Mouse (Mus musculus) hindbrain, embryonic 13.5 days (tissue): ENCODE measurements around the gene Hist1h2ao. TPM values are rescaled to one million over a fixed set of nuclear protein-coding genes. Genes with fewer than 3 reads are reported as not detected.
A peak's percentile ranks its signal among the peaks of the same experiment; 100 is the strongest.
"Not testable (repeated sequence)": the region's sequence is repeated elsewhere in the genome, so short reads cannot be mapped to it uniquely, and the experiment has no call there.

Experiments used
- ATAC-seq: fragments of 200-750 bp; cut with Nextera tagmentation; 2 replicates; pipeline ENCODE4 v1.8.0; 2017; ENCODE audit warnings: moderate TSS enrichment; ENCODE audit not compliant: low FRiP score
- H3K27ac ChIP-seq: fragments of 300-500 bp; sonication (generic); 2 replicates; pipeline ENCODE4 v1.5.1; 2015; ENCODE audit warnings: inconsistent platforms, mild to moderate bottlenecking, moderate library complexity
- H3K27me3 ChIP-seq: fragments of 300-500 bp; sonication (generic); 2 replicates; pipeline ENCODE4 v1.6.1; 2015; ENCODE audit warnings: mild to moderate bottlenecking, inconsistent platforms
- H3K36me3 ChIP-seq: fragments of 300-500 bp; sonication (generic); 2 replicates; pipeline ENCODE4 v1.6.1; 2015; ENCODE audit warnings: mild to moderate bottlenecking, inconsistent platforms
- H3K4me1 ChIP-seq: fragments of 300-500 bp; sonication (generic); replicated peaks from 2 replicates; pipeline ENCODE4 v1.6.1; 2015; ENCODE audit warnings: inconsistent platforms
- H3K4me2 ChIP-seq: fragments of 300-500 bp; sonication (generic); 2 replicates; pipeline ENCODE4 v1.6.1; 2015; ENCODE audit warnings: inconsistent platforms, mild to moderate bottlenecking, moderate library complexity
- H3K4me3 ChIP-seq: fragments of 300-500 bp; sonication (generic); 2 replicates; pipeline ENCODE4 v1.5.1; 2015; ENCODE audit warnings: mild to moderate bottlenecking, inconsistent platforms
- H3K9ac ChIP-seq: fragments of 300-500 bp; sonication (generic); 2 replicates; pipeline ENCODE4 v1.6.1; 2015; ENCODE audit warnings: mild to moderate bottlenecking, inconsistent platforms
- H3K9me3 ChIP-seq: fragments of 300-500 bp; sonication (generic); 2 replicates; pipeline ENCODE4 v1.6.1; 2016; ENCODE audit warnings: inconsistent platforms
- WGBS: fragments of 180-500 bp; shearing (Covaris S2); methylation state at CpG from one replicate; pipeline ENCODE4 v1.1.7; 2015; 5-methylcytosine and 5-hydroxymethylcytosine counted together
- polyA plus RNA-seq: library from polyadenylated mRNA; unstranded; fragments of >200 nt; fragmentation: Nextera tagmentation; extraction: Ambion mirVana; gene quantifications from 2 replicates; pipeline ENCODE4 v1.2.1, GENCODE M21; 2015

Gene Hist1h2ao
- not detected in 2 replicates for polyA plus RNA-seq

DNA sequence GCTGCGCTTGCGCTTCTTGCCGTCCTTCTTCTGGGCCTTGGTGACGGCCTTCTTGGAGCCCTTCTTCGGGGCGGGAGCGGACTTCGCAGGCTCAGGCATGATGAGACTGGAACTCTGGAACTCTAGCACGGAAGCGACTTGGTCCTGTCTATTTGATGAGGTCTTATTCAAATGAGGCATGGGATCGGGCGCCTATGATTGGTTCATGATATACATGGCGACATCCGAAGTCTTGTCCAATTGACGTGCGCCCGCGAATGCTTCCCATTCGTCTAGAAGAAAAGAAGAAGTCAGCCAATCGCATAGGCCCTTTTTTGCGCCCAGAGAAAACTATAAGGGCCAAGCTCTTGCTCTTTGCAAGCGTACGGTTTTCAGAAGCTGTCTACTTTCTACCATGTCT lies at the start of gene Hist1h2ao, which contains the start of gene Hist1h2bq:
Gene Hist1h2ao (plus strand): TSS at position 393 of the 400 bp plus-strand sequence.
Gene Hist1h2bq (minus strand): TSS at position 125 of the 400 bp plus-strand sequence.
- H3K27me3 ChIP-seq, H3K9ac ChIP-seq, H3K4me1 ChIP-seq, H3K4me3 ChIP-seq, H3K36me3 ChIP-seq, H3K4me2 ChIP-seq, H3K9me3 ChIP-seq, H3K27ac ChIP-seq: not testable (repeated sequence)
- ATAC-seq, result peak; percentile 98
- WGBS, result no CpG with 5 or more reads among the region's 23 CpGs

DNA sequence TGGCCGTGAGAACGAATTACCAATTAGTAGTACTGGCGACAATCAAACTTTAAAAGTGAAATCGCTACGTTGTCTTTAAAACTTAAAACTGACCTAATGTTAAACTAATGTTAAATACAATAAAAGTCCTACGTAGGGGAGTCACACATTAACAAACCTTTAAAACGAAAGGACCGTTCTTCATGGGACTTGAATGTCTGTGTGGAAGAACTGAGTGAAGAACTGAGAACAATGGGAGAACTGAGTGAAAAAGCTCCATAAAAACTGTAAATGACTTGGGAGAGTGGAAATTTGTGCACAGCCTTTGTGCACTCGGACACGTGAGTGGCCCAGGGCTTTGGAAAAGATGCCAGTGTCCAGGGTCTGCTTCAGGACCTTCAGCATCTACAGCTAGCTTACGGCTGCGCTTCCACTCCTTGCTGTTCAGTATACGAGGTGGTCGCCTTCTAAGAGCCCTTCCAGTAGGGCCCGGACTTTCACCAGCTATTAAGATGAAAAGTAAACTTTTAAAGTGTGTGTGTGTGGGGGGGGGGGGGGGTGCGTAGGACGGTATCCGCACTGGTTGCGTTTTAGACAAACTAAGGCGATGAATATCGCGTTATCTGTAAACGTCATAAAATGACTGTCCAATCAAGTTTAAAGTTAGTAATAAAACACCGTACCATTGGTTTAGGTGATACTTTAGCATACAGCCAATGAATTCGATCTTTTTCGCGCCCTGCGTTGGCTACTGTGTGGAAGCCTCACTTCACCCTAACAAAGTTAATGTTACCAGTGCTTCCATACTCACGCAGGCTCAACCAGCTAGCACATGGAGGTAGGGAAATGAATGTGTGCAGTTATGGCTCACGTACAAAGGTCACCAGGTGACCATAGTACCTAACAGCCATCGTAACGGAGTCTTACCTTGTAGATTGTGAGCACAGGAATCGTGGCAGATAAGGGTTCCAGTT lies 31.2 kb upstream of the Hist1h2ao start:
- Histone ChIP-seq H3K27me3 (0 out of 2 replicates have a peak, but pooled peaks cover 3% of the 10 kb centered on the region), H3K9ac (peak overlapping the region; percentile 76), H3K27ac (peak overlapping the region; percentile 72), H3K4me3 (peak overlapping the region; percentile 54), H3K9me3 (no peaks in the 10 kb centered on the region), H3K36me3 (no peaks in the 10 kb centered on the region), H3K4me2 (peak overlapping the region; percentile 90), H3K4me1 (peaks cover 25% of the 10 kb centered on the region)
- WGBS, result 4% methylated on average over 33 of the region's 33 CpGs
- ATAC-seq, result peak; percentile 94

DNA sequence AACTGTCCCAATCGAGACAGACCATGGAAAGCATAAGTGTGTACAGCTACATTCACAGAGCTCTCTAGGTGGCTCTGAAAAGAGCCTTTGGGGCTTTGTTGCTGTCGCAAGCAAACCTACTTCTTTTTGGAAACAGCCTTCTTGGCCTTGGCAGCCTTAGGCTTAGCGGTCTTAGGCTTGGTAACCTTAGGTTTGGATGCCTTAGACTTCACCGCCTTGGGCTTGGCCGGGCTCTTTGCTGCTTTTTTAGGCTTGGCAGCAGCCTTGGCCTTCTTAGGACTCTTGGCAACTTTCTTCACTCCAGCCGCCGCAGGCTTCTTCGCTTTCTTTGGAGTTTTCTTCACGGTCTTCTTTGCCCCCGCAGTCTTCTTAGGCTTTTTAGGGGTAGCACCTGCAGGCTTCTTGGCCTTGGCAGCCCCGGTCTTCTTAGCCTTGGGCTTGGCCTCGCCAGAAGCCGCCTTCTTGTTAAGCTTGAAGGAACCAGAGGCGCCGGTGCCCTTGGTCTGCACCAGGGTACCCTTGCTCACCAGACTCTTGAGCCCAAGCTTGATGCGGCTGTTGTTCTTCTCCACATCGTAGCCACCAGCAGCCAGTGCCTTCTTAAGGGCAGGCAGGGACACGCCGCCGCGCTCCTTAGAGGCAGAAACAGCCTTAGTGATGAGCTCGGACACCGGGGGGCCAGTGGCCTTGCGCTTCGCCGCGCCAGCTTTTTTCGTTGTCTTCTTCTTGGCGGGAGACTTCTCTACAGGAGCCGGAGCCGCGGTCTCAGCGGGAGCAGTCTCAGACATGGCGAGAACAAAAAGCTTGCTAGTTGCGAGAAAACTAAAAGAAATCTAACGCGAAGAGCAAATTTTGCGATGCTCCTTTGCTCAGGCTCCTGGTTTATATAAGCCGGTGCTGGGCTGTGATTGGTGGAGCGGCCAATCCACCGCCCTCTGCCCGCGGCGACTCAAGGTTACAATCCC lies 30.2 kb upstream of the Hist1h2ao start, which contains the start of gene Hist1h1b:
Gene Hist1h1b (minus strand): TSS at position 859 of the 965 bp plus-strand sequence.
- H3K9ac ChIP-seq, result peak within 1 kb of the TSS; percentile 76
- peaks cover 28% of the 10 kb centered on the region for H3K4me1 ChIP-seq
- H3K9me3 ChIP-seq, result no peaks in the 10 kb centered on the region
- peak within 1 kb of the TSS; percentile 72 for H3K27ac ChIP-seq
- no peaks in the 10 kb centered on the region for H3K36me3 ChIP-seq
- H3K4me3 ChIP-seq, result peak within 1 kb of the TSS; percentile 54
- ATAC-seq, result peak; percentile 7; the same call in 1 of the 2 replicates
- H3K4me2 ChIP-seq, result peak within 1 kb of the TSS; percentile 90
- WGBS, result under 1% methylated on average over 44 of the region's 44 CpGs
- H3K27me3 ChIP-seq, result 0 out of 2 replicates have a peak, but pooled peaks cover 3% of the 10 kb centered on the region

DNA sequence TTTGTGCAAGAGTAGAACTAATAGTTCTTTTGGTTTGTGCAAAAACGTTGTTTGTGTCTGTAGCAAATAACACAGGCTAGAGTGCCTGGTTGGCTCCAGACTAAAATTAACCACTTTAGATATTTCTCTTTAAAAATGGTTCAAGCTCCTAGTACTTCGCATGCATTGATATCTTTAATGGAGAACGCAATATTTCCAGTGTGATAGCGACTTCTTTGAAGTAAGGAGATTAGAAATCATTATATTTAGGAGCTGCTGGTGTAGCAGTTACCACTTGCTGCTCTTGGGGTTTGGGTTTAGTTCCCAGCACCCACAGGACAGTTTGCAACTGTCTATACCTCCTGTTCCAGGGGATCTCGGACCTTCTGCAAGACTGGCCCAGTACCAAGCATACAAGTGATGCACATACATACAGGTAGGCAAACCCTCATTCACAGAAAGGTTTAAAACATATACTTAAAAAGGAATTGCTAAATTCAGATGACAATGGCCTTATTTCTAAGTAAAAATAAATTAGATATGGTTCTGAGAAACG lies 29.2 kb upstream of the Hist1h2ao start:
- no peaks in the 10 kb centered on the region for H3K36me3 ChIP-seq
- 0 out of 2 replicates have a peak, but pooled peaks cover 3% of the 10 kb centered on the region for H3K27me3 ChIP-seq
- peaks cover 33% of the 10 kb centered on the region for H3K4me1 ChIP-seq
- ATAC-seq, result no peak
- H3K27ac ChIP-seq, result no peak overlapping the region
- no peak overlapping the region for H3K9ac ChIP-seq
- no peaks in the 10 kb centered on the region for H3K9me3 ChIP-seq
- 45% methylated on average over 6 of the region's 6 CpGs for WGBS
- H3K4me3 ChIP-seq, result no peak overlapping the region
- H3K4me2 ChIP-seq, result peak overlapping the region; percentile 90

DNA sequence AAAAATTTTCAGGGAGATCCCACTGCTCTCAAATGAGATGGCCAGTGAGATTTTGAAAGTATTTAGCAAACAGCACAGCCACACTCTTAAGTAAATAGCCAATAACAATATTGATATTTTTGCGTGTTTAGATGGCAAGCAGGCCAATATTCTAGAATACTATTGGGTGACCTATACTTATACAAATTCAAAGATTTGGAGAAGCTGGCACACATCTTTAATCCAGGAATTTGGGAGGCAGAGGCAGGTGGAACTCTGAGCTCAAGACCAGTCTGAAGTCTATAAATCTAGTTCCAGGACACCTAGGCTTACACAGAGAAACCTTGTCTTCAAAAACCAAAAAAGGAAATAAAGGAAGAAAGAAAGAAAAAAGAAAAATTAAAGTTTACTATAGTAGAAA lies 28.6 kb upstream of the Hist1h2ao start:
- Histone ChIP-seq H3K9me3 (no peaks in the 10 kb centered on the region), H3K4me1 (peaks cover 35% of the 10 kb centered on the region), H3K9ac (no peak overlapping the region), H3K4me2 (no peak overlapping the region), H3K27me3 (0 out of 2 replicates have a peak, but pooled peaks cover 3% of the 10 kb centered on the region), H3K27ac (no peak overlapping the region), H3K36me3 (no peaks in the 10 kb centered on the region), H3K4me3 (no peak overlapping the region)
- 94% methylated on average over 1 of the region's 1 CpGs for WGBS
- ATAC-seq, result no peak

DNA sequence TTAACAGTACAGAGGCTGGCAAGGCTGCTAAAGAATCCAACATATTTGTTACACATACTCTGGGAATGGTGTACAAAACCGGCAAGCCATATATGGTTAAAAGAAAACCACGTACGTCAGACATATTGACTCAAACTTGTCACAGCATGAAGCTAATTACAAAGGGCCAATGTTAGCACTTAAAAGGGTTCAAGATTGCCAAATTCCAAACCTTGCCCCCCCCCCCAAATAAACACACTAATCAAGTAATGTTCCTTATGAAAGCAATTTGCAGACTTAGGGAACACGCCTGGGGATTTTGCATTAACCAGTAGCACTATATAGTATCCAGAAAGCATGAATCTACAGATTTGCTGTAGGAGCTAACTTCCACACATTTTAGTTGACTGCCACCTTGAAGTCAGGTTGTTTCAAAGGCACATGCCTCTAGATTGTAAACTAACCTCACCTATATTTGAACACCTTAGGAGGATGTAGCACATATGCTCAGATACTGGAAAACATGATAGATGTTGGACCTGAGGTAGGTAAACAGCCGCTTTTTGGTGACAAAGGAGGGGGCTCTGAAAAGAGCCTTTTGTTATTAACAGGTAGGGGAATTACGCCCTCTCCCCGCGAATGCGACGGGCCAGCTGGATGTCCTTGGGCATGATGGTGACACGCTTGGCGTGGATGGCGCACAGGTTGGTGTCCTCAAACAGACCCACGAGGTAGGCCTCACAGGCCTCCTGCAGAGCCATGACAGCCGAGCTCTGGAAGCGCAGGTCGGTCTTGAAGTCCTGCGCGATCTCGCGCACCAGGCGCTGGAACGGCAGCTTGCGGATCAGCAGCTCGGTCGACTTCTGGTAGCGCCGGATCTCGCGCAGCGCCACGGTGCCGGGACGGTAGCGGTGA lies 27.7 kb upstream of the Hist1h2ao start:
- peak overlapping the region; percentile 42 for H3K4me3 ChIP-seq
- H3K27me3 ChIP-seq, H3K36me3 ChIP-seq, H3K9me3 ChIP-seq: not testable (repeated sequence)
- peaks cover 35% of the 10 kb centered on the region for H3K4me1 ChIP-seq
- H3K9ac ChIP-seq, result peak overlapping the region; percentile 75
- peak overlapping the region; percentile 75 for H3K4me2 ChIP-seq
- peak overlapping the region; percentile 86 for H3K27ac ChIP-seq
- peak; percentile 2; the same call in 1 of the 2 replicates for ATAC-seq
- under 1% methylated on average over 20 of the region's 35 CpGs for WGBS

DNA sequence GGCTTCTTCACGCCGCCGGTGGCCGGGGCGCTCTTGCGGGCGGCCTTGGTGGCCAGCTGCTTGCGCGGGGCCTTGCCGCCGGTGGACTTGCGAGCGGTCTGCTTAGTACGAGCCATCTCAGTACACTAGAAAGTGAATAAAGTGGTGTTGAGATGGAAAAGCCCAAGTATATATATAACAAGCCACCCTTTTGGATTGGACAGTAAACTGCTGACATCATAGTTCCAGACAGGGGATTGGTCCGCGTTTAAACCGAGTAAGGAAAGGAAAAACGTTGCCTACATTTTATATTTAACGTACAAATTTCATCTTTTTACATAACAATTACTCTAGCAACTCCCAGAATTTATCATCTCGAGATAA lies 27.0 kb upstream of the Hist1h2ao start, which contains the start of gene Hist1h3i:
Gene Hist1h3i (minus strand): TSS at position 116 of the 363 bp plus-strand sequence.
- Histone ChIP-seq H3K9me3 (no peaks in the 10 kb centered on the region), H3K36me3 (no peaks in the 10 kb centered on the region), H3K4me2 (peak within 1 kb of the TSS; percentile 75), H3K9ac (peak within 1 kb of the TSS; percentile 75), H3K27me3 (0 out of 2 replicates have a peak, but pooled peaks cover 3% of the 10 kb centered on the region), H3K27ac (peak within 1 kb of the TSS; percentile 86), H3K4me1 (peaks cover 39% of the 10 kb centered on the region), H3K4me3 (peak within 1 kb of the TSS; percentile 42)
- WGBS, result under 1% methylated on average over 15 of the region's 20 CpGs
- peak; percentile 75 for ATAC-seq

DNA sequence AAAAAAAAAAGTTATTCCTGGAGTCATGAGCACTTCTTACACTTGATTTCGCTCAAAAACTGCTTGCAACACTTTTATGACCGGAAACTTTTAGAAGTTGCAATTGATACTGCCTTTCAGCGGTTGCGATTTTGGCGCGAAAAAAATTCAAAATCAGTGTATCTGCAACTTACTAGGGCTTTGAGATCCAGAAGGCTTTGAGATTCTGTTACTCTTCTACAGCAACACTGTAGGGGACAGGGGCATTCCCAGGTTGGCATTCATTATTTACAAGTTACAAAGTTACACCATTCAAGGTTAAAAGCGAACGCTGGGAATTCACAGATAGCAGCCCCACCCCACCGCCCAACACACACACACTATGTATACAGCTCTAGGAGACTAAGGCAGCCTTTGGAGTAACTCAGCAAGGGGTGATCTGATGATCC lies 26.5 kb upstream of the Hist1h2ao start:
- peak overlapping the region; percentile 31 for H3K27ac ChIP-seq
- 0 out of 2 replicates have a peak, but pooled peaks cover 3% of the 10 kb centered on the region for H3K27me3 ChIP-seq
- peak overlapping the region; percentile 75 for H3K4me2 ChIP-seq
- WGBS, result 2% methylated on average over 9 of the region's 9 CpGs
- H3K36me3 ChIP-seq, result no peaks in the 10 kb centered on the region
- H3K4me3 ChIP-seq, result peak overlapping the region; percentile 42
- peaks cover 40% of the 10 kb centered on the region for H3K4me1 ChIP-seq
- no peak overlapping the region; the same call in 1 of the 2 replicates for H3K9ac ChIP-seq
- H3K9me3 ChIP-seq, result no peaks in the 10 kb centered on the region
- no peak for ATAC-seq

DNA sequence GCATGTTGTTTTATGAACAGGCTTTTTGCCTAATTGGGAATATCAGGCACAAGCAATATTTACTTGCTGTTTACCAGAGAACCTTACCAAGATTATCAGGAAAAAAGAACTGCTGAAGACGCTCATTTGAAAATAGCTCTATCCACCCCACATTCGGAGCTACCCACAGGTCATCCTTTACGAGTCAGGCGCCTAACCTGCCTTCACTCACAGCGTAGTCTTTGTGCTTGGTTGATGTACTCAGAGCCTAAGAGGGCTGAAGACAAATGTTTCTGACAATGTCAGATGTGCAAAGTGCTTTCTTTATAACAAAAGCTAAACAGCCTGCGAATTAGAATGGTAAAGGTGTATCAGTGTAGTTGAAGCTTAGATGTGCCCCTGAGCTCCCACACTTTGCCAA lies 26.0 kb upstream of the Hist1h2ao start:
- no peak for ATAC-seq
- Histone ChIP-seq H3K9me3 (no peaks in the 10 kb centered on the region), H3K27ac (peak overlapping the region; percentile 31), H3K27me3 (0 out of 2 replicates have a peak, but pooled peaks cover 3% of the 10 kb centered on the region), H3K4me3 (no peak overlapping the region; the same call in 1 of the 2 replicates), H3K36me3 (no peaks in the 10 kb centered on the region), H3K4me2 (peak overlapping the region; percentile 75), H3K9ac (peak overlapping the region; percentile 19; the same call in 1 of the 2 replicates), H3K4me1 (peaks cover 40% of the 10 kb centered on the region)
- WGBS, result 21% methylated on average over 6 of the region's 6 CpGs

DNA sequence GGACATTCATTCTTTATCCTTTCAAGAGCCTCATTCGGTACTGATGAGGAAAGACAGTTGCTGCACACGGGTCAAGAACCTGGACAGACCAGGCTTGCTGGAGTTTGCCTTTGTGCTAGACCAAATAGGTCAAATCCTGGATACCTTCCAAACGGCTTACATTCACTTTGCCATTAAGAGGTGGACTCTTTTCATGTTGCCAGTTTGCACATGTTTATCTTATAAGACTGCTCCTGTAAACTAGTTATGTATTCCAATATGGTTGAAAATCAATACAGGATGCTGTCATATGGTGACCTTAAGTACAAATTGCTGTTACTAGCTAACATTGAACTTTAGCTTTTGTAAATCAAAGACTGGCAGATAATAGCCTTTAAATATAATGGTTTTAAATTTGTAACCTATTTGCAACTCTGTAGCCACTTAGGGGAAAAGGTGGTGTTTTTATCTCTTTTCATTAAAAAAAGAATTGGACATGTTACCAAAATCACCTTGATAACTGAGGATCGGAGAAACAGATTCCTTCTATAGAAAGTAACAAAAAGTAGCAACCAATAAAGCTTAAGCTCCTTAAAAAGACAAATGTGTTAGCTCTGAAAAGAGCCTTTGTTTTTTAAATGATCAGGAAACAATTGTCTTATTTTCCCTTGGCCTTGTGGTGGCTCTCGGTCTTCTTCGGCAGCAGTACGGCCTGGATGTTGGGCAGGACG lies 23.9 kb upstream of the Hist1h2ao start:
- ATAC-seq, result no peak
- peak overlapping the region; percentile 37 for H3K4me3 ChIP-seq
- peak overlapping the region; percentile 79 for H3K27ac ChIP-seq
- 0 out of 2 replicates have a peak, but pooled peaks cover 6% of the 10 kb centered on the region for H3K27me3 ChIP-seq
- no peaks in the 10 kb centered on the region for H3K9me3 ChIP-seq
- peak overlapping the region; percentile 60 for H3K4me2 ChIP-seq
- H3K4me1 ChIP-seq, result peaks cover 36% of the 10 kb centered on the region
- 4% methylated on average over 8 of the region's 8 CpGs for WGBS
- H3K9ac ChIP-seq, result peak overlapping the region; percentile 64
- H3K36me3 ChIP-seq, result no peaks in the 10 kb centered on the region
